Mouse (Mus musculus): ENCODE measurements around the gene Lum.

The Lum gene

DNA sequence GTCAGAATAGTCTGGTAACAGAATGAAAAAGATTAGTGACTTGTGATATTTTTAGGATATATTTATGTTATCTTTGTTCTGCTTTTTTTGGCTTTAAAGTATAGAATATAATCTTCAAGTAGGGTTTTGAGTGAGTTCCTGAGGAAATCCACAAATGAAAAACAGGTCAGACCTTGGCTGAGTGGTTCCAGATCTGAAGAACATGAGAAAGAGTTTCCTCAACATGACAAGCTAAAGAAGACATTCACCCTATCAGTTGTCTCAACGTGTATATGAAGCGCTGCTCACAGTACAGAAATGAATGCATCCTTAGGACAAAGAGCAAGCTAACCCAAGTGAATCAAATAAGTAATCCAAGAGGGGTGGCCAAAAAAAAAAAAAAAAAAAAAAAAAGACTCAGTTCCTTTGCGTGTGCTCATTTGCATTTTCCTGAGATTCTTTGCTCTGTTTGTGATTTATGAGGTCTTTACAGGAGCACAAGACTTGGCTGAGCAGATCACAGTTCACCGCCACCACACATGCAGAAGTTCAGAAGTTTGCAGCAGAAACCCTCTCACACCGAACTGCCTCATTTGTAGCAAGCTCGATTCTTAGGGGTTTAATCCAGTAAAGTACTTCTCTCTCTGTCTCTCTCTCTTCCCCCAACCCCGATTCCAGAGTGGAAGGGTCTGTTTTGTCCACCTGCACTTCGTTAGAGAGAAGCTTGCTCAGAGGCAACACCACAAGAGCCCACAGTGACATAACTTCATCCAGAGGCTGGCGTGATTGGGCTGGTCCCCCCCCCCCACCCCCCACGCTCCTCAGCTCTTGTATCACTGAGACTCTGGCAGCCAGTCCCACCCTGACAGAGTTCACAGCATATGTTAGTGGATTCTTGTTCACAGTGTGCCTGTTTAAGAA lies at the start of gene Lum:
TSS of gene Lum (plus strand) at position 172 of the 900 bp plus-strand sequence.
- no peak for DNase-seq (ENCODE audit: low read depth)

GRCm38 (mm10) chr10:97523366-97523765 lies 41.6 kb upstream of the Lum start:
- DNase-seq (ENCODE audit: low read depth) = no peak

- no peak for DNase-seq (ENCODE audit: low read depth)
Measured at GRCm38 (mm10) chr10:97535697-97536096, 29.2 kb upstream of the Lum start.

DNA sequence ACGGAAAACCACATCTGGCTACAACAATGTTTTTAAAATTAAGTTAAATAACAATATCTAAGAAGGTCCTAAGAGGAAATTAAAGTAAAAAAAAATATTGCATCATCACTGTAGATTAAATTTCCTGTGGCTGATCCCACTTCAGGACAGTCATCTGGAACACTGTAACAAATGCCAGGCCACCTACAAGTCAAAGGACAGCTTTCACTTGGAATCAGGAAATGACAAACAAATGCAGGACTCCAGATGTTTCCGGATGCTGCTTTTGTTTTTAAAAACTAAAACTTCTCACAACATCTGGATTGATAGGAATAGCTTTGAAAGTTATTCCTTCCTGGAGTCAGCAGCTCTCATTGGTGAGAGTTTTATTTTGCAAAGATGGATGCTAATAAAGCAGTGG lies 28.0 kb upstream of the Lum start:
- no peak for DNase-seq (ENCODE audit: low read depth)

DNA sequence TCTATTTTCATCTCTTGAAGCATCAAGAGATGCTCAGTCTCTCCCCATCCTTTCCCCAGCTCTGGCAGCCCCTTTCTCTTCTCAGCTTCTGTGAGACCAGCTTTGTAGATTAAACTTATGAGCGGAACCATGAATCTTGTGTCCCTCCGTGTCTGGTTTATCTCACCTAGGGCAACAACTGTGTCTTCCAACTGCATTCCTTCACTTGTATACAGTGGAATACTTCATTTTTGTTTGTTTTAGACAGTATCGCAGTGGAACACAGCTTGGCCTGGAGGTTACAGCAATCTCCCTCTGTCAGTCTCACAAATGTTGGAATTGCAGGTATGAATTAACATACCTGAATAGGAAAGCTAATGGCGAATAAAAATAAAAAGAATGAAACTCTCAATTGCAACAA lies 26.7 kb upstream of the Lum start:
- no peak for DNase-seq (ENCODE audit: low read depth)

GRCm38 (mm10) chr10:97547740-97548139 lies 17.2 kb upstream of the Lum start:
- no peak for DNase-seq (ENCODE audit: low read depth)

GRCm38 (mm10) chr10:97567489-97568135 lies 2.7 kb downstream of the Lum start:
- DNase-seq (ENCODE audit: low read depth) = no peak

GRCm38 (mm10) chr10:97582543-97583231 lies 17.8 kb downstream of the Lum start:
- no peak for DNase-seq (ENCODE audit: low read depth)

DNA sequence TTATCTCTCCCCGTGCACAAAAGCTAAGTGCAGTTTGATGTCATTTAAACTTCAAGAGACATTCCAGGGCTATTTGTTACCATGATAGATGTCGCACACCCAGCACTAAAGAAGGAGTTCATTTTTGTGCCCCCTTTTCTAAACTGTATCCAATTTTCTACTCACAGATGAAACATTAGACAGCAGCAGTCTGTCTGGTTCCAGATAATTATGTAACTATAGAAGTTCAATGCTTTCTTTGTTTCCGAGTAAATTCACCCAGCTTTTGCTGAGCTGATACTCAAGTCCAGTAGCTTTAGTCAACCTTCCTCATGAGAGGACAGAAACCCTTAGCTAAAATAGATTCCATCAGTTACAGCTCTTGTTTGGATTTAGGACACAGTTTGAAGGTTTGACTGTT lies 19.2 kb downstream of the Lum start:
- DNase-seq (ENCODE audit: low read depth) = no peak

- DNase-seq (ENCODE audit: low read depth) = no peak
Measured at GRCm38 (mm10) chr10:97587159-97587558, 22.2 kb downstream of the Lum start.

DNA sequence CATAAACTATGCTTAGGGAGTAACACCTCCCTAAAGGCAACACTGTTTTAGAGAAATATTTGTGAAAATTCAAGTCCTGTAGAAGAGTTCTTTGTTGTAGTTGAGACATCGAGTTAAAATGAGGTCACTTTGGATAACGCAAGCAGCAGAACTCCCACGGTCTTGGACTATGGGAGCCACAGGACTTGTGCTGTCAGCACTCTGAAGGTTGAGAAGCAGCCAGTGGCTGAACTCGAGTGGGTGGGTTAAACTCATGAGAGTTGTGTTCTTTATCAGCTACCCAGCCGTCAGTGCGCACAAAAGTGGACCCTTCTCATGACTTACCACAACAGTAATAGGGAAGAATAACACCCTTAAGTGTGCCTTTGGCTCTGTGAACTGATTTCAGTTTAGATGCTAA lies 24.6 kb downstream of the Lum start:
- no peak for DNase-seq (ENCODE audit: low read depth)

GRCm38 (mm10) chr10:97591036-97591435 lies 26.1 kb downstream of the Lum start:
- DNase-seq (ENCODE audit: low read depth) = no peak

GRCm38 (mm10) chr10:97591685-97592084 lies 26.8 kb downstream of the Lum start:
- no peak for DNase-seq (ENCODE audit: low read depth)

DNA sequence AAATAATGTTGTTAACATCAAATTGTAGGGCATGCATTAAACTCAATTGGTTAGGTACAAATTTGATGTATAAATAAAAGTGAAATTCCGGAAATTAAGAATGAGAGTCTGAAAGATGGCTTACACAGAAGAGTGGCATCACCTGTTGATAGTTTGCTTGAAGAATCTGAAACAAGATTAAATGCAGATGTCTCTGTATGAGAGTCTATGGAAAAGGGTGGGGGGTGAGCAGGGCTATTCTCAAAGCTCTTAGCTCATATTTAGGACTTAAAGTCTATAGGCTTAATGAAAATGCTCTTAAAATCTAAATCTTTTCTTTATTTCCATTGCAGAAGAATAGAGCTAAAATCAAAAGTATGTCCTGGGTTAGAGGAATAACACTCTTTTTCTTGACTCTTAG lies 30.8 kb downstream of the Lum start:
- no peak for DNase-seq (ENCODE audit: low read depth)

- no peak for DNase-seq (ENCODE audit: low read depth)
Measured at GRCm38 (mm10) chr10:97601744-97602143, 36.8 kb downstream of the Lum start.

GRCm38 (mm10) chr10:97603256-97603655 lies 38.3 kb downstream of the Lum start:
- DNase-seq (ENCODE audit: low read depth) = no peak

- no peak for DNase-seq (ENCODE audit: low read depth)
Measured at GRCm38 (mm10) chr10:97606579-97606978, 41.7 kb downstream of the Lum start, which contains the start of gene Kera. Gene Kera, plus strand, starts transcription at chr10:97606879.
